Mouse (Mus musculus) splenic B cell, adult 2 months (primary cell): ENCODE data around the gene Furin.

Experiments used
- DNase-seq: peaks from one replicate; pipeline ENCODE4 v3.0.0-alpha.2; 2011; ENCODE audit warnings: low read depth, low spot score
- H3K27me3 ChIP-seq: 2 replicates; pipeline ENCODE4 v1.6.1; 2012; ENCODE audit warnings: mild to moderate bottlenecking, low read length, moderate library complexity, mixed read lengths; ENCODE audit not compliant: control insufficient read depth, poor library complexity, insufficient read depth, severe bottlenecking
- H3K36me3 ChIP-seq: 2 replicates; pipeline ENCODE4 v1.6.1; 2012; ENCODE audit warnings: mild to moderate bottlenecking, low read length, moderate library complexity, mixed read lengths; ENCODE audit not compliant: control insufficient read depth, poor library complexity, insufficient read depth, severe bottlenecking

Gene Furin

DNA sequence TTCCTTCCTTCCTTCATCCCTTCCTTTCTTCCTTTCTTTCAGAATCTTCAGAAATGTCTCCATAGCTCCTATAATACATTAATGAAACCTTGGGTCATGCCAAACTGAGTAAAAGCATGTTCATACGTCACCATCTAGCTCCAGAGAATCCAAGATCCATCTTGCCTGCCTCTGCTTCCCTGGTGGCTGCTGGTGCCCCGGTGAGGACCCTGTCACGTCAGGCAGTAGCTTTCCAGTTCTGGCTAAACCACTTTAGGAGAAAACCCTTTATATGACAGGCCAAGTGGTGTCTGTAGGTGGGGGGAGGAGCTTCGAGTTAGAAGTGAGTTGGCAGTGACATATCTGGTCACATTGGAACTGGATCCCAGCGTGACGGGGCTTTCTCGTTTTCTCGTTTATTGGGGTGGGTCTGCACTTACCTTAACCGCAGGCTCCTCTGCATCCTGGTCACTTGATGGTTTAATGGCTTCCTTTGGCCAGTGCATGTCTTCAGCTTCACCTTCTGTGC is at the start of gene Furin:
Furin (minus strand) TSS at position 249 of the 508 bp plus-strand sequence.
- Histone ChIP-seq H3K36me3 (no peaks in the 10 kb centered on the region), H3K27me3 (no peaks in the 10 kb centered on the region)
- no peak for DNase-seq

DNA sequence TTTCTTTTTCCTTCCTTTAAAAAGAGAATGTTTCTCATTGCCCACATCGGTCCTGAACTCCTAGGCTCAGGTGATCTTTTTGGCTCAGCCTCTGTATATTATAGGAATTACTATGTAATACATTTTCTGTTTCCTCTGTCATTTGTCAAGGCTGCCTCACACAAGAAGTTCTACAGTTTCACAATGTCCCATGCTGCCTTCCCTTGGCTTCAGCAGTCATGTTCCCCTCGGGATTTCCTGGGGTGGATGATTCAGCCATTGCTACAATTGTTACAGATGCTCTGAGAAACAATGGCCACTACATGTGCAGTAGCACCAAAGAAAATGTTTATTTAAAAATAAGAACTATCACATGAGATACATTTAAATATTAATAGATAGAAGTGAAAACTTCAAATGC is 49.5 kb upstream of the Furin start:
- DNase-seq: no peak
- no peaks in the 10 kb centered on the region for H3K27me3 ChIP-seq
- H3K36me3 ChIP-seq: no peaks in the 10 kb centered on the region

DNA sequence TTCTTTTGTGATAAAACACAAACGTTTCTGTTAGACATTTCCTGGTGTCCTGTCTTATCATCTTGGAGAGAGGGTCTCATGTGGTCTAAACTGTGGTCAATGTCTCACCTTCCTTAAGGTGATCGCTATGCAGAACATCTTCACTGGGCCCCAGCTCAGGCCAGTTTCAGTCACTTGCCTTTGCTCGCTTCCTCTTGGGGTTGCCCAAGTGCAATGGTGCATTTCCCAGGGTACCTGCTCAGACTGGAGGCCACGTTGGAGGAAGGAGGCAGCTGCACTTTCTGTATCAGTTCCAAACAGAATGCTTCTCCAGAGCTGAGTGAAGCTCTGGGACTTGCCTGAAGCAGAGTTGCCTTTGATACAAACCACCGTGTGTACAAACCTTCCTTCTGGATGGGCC is 48.8 kb upstream of the Furin start:
- Histone ChIP-seq H3K36me3 (no peaks in the 10 kb centered on the region), H3K27me3 (no peaks in the 10 kb centered on the region)
- peak; percentile 67 for DNase-seq

DNA sequence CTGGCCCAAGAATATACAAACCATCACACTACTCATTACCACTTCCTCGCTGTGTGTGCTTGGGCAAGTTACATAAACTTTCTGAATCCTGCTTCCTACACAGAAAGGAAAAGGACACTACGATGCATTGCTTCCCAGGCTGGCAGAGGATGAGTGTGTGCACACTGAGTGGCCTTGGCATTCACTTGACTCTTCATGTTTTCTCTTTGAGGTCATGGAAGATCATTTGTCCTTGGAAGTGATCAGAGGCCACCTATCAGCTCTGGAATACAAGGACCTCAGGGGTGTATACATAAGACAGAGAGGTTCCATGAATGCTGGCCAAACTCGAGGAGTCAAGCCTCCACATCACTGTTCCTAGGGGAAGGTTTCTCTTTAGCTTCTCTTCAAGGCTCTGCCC is 47.9 kb upstream of the Furin start:
- H3K27me3 ChIP-seq: no peaks in the 10 kb centered on the region
- DNase-seq: no peak
- no peaks in the 10 kb centered on the region for H3K36me3 ChIP-seq

DNA sequence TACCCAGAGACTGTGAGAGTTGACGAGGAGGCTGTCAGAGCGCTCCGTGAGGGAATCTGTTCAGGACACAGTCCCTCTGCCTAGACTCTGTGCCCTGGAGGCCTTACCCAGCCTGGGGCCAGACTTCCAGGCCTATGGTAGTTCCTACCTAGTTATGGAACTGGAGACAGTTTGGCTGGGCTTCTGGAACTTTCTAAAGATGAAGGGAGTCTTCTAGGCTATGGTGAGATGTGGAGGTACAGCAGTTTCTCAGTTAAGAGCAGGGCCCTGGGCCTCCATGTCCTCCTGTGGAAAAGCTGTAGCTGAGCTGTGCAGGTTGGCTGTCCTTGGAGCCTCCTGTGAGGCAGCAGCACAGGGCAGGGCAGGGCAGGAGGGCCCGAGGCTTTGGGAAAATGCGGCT is 47.0 kb upstream of the Furin start:
- no peaks in the 10 kb centered on the region for H3K36me3 ChIP-seq
- H3K27me3 ChIP-seq: no peaks in the 10 kb centered on the region
- DNase-seq: no peak

DNA sequence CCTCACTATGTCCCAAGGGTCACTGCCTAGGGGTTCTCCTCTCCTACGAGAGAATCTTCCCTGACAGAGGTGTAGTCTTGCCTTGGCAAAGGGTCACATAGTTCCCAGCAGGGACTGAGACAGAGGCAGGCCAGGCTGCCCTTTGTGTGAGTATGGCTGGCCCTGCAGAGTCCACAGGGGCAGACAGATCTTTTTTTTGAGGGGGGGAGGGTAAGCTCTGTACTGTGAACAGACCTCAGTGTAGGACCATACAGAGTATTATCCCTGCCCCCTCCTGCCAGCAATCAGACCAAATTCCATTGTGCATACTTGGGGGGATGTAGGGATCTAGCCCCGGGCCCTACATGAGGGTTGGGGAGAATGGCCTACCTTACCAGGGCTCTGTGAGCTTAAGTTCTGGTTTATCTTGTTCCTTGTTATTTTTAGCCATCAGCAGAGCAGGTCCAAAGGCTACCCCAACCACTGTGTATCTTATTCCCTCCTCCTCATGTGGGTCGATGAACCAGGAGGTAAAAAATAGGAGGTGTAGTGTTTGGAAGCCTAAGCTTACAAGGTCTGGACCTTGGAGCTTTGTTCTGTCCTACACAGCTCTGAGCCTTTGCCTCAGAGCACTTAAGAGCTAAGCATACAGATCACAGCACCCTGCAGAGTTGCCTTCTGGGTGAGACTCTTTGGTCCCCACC is 46.5 kb upstream of the Furin start:
- DNase-seq: no peak
- Histone ChIP-seq H3K27me3 (no peaks in the 10 kb centered on the region), H3K36me3 (no peaks in the 10 kb centered on the region)

DNA sequence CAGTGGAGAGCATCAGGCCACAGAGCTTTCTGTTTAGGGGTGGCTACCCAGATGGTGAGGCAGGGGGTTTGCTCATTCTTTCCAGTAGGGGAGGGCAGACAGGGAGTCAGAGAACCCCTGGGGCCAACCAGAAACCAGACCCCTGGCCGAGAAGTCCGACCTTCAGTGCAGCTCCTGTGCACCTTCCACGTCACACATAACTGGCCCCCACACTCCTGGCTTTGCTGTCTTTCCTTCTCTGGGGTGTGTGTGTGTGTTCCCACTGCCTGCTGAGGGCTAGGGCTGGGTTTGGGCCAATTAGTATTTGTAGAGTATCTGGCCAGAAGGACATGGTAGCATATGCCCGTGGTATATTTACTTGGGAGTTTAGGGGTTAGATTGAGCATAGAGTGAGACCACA is 45.1 kb upstream of the Furin start:
- Histone ChIP-seq H3K36me3 (no peaks in the 10 kb centered on the region), H3K27me3 (no peaks in the 10 kb centered on the region)
- DNase-seq: no peak

DNA sequence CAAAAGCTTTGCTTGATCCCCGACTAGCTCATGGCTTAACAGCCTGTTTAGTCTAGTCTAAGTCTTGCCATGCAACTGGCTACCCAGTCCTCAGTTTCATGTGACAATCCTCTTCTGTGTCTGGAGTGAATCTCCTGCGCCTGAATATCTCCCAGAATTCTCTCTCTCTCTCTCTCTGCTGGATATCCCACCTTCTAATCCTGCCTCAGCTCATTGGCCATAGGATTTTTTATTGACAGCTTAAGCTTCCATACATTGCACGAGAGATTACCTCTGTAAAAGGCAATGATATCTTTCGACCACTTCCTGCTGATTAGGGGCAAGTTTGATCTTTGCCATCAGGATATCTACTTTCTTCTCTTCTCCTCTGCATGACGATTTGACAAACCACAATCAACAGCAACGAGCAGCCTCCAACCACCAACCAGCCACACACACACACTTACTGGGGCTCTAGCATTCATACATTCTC is 44.4 kb upstream of the Furin start:
- H3K36me3 ChIP-seq: no peaks in the 10 kb centered on the region
- no peak for DNase-seq
- no peaks in the 10 kb centered on the region for H3K27me3 ChIP-seq

DNA sequence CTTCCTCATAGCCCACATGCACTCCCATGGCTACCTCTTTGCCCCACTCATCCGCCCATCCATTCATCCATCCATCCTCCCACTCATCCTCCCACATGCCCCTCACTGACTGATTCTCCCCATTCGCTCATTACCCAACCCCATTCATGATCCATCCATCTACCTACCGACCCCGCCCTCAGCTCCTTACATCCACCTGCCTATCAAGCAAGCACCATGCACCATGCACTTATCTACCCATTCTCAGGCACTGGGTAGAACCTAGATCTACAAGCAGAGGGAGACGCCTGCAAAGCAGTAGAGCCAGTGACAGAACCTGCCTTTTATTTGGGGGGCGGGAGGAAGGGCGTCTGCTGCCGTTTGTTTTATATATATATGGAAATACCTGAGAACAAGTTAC is 42.1 kb upstream of the Furin start:
- no peaks in the 10 kb centered on the region for H3K36me3 ChIP-seq
- no peaks in the 10 kb centered on the region for H3K27me3 ChIP-seq
- no peak for DNase-seq

DNA sequence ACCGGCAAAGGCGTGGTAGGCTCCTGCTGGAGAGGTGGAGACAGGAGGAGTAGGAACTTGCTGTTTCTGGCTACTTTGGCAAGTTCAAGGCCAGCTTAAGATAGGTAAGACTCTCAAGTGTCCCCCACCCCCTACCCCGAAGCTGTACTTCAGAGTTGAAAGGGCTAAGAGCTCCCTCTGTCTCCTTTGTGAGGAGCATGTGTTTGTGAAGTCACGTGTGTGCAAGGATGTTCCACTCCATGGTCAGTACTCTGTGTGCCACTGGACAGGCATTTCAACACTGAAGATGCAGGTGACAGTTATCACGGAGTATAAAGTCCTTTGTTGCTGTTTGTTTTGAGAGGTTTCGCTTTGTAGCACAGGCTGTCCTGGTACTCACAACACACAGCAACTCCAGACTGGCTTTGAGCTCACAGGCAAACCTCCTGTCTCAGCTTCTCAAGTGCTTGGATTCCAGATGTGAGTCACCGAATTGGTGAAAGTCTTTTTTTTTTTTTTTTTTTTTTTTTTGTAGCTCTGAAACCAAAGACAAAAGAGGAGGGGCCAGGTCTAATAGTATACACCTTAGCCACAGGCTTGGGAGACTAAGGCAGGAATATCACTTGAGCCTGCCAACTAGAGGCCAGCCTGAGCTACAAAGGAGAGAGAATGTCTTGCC is 41.1 kb upstream of the Furin start:
- no peaks in the 10 kb centered on the region for H3K36me3 ChIP-seq
- no peaks in the 10 kb centered on the region for H3K27me3 ChIP-seq
- DNase-seq: no peak

DNA sequence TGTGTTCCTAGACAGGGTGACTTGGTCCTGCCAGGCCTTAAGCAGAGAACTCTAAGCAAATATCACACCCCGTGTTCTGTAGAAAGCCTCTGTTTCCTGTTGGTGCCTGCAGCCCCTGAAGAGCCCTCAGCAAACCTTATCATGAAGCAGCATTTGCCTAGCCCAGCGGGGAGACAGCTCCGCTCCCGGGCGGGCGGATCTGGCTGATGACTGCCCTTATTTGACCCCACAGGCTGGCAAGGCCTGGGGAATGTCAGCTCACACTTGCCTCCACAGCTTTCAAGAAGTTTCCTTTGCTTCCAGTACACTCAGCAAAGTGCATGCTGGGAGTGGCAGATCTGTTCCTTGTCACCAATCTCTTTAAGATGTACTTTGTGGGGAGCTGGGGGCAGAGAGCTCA is 40.3 kb upstream of the Furin start:
- no peak for DNase-seq
- Histone ChIP-seq H3K36me3 (no peaks in the 10 kb centered on the region), H3K27me3 (no peaks in the 10 kb centered on the region)

DNA sequence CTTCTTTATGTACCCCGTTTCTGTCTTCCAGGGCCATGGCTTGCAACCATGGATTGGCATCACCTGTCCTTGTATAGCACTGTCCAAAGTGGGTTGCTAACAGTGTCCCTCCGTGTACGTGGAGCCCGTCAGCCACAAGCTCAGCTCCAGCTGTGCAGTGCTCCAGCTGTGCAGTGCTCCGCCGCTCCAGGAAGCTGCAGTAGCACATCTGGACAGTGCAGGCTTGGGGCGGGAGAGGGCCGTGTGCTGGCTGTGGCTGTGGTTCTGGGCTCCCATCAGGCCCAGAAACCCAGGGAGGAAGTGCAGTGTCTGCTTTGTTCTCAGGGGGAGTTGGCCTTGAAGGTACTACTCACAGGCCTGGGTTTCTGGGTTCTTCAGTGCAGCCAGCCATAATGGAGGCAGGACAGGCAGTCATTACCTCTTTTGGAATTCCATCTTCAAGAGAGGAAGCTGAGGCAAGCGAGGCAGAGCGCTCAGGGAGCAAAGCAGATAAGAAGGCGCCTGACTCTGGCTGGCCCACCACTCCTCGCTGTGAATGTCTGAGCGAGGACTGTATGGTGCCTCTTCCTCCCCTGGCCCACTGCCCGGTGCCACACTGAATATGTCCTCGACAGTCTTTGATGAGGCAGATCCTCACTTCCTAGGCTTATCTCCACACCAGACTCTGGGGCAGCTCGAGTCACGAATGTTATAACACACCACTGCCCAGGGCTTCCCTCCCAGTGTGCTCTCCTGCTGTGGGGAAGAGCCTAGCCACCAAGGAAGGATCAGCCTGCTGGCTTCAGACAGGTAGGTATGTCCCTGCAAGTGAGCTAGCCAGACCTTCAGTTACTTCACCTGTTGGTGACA is 39.4 kb upstream of the Furin start:
- H3K27me3 ChIP-seq: no peaks in the 10 kb centered on the region
- no peaks in the 10 kb centered on the region for H3K36me3 ChIP-seq
- DNase-seq: no peak

DNA sequence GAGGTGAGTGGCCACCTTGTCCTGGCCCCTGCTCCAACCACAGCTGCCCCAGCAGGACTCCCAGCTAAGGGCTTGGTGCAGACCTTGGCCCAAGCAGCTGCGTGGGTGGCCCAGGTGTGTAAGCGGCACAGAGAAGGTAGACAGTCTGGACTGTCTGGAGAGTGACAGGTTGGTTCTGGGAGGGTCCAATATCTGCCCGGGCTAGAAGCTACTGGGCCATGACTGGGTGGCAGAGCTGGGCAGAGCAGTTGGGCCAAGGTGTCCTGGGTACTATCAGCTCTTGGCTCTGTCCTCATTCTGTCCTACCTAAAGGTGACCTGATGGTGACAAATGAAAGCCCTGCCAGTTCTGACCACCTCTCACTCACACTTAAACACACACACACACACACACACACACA is 37.9 kb upstream of the Furin start:
- no peak for DNase-seq
- H3K36me3 ChIP-seq: no peaks in the 10 kb centered on the region
- H3K27me3 ChIP-seq: no peaks in the 10 kb centered on the region

DNA sequence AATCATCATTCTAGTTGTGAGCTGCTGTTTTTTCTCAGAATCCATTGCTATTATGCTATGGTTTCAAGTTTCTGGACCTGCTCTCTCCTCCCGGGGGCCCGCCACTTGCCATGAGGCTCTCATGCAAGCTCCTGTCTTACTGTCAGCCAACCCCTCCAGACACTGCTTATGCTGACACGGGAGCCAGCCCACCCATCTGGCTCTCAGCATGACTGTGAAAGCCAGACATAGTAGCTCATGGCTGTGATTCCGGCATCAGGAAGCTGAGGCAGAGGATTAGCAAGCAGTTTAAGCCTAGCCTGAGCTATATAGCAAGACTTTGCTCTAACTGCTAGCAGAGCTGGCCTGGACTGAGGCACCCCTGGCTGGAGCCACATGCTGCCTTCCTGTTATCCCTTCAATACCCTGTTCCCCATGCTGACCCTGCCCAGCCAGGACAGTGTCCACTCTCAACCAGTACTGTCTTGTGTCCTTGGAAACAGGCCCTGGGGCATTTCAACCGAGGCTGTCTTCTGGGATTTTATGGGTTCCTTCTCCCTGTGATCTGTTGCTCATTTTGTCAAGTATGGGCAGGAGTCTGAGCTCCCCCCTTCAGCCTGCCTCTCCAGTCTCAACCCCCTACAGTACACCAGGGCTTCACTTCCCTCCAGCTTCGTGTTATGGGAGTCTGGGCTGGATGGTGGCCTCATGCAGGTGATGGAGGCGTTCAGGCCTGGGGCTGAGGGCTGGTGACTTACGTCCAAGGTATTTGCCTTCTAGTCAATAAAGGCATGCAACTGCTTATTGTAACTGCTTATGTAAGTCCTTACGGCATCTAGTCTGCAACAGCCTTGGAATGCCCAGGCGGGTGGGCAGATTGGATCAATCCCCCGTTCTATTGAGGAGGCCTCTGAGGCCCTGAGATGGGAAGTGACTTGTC is 37.0 kb upstream of the Furin start:
- no peak for DNase-seq
- no peaks in the 10 kb centered on the region for H3K27me3 ChIP-seq
- no peaks in the 10 kb centered on the region for H3K36me3 ChIP-seq
